Mouse (Mus musculus) limb, embryonic 13.5 days (tissue): ENCODE results near the gene Trim45. TPM values are rescaled to one million over a fixed set of nuclear protein-coding genes. Genes with fewer than 3 reads are reported as not detected.

Experiments used
- ATAC-seq: fragments of 200-750 bp; cut with Nextera tagmentation; 2 replicates; pipeline ENCODE4 v1.8.0; 2017; ENCODE audit warnings: low read depth, moderate number of reproducible peaks, moderate TSS enrichment; ENCODE audit not compliant: low FRiP score
- H3K27ac ChIP-seq: fragments of 300-500 bp; sonication (generic); 2 replicates; pipeline ENCODE4 v1.5.1; 2015; ENCODE audit warnings: inconsistent platforms, mild to moderate bottlenecking, moderate library complexity
- H3K27me3 ChIP-seq: fragments of 300-500 bp; sonication (generic); 2 replicates; pipeline ENCODE4 v1.6.1; 2015; ENCODE audit warnings: mild to moderate bottlenecking, inconsistent platforms
- H3K36me3 ChIP-seq: fragments of 300-500 bp; sonication (generic); 2 replicates; pipeline ENCODE4 v1.6.1; 2015; ENCODE audit warnings: inconsistent platforms, mild to moderate bottlenecking, moderate library complexity
- H3K4me1 ChIP-seq: fragments of 300-500 bp; sonication (generic); 2 replicates; pipeline ENCODE4 v1.6.1; 2015; ENCODE audit warnings: inconsistent platforms
- H3K4me2 ChIP-seq: fragments of 300-500 bp; sonication (generic); replicated peaks from 2 replicates; pipeline ENCODE4 v1.6.1; 2015; ENCODE audit warnings: inconsistent platforms, mild to moderate bottlenecking, moderate library complexity
- H3K4me3 ChIP-seq: fragments of 300-500 bp; sonication (generic); 2 replicates; pipeline ENCODE4 v1.5.1; 2015; ENCODE audit warnings: moderate library complexity, mild to moderate bottlenecking, inconsistent platforms
- H3K9ac ChIP-seq: fragments of 300-500 bp; sonication (generic); 2 replicates; pipeline ENCODE4 v1.6.1; 2015; ENCODE audit warnings: mild to moderate bottlenecking, inconsistent platforms
- H3K9me3 ChIP-seq: fragments of 300-500 bp; sonication (generic); 2 replicates; pipeline ENCODE4 v1.6.1; 2016; ENCODE audit warnings: inconsistent platforms
- WGBS: fragments of 180-500 bp; shearing (Covaris S2); methylation state at CpG from one replicate; pipeline ENCODE4 v1.1.7; 2015; 5-methylcytosine and 5-hydroxymethylcytosine counted together
- polyA plus RNA-seq: library from polyadenylated mRNA; unstranded; fragments of >200 nt; fragmentation: Nextera tagmentation; extraction: Ambion mirVana; gene quantifications from 2 replicates; pipeline ENCODE4 v1.2.1, GENCODE M21; 2015

The Trim45 gene
- polyA plus RNA-seq, 1 experiment from 2014 or later = 7.3 TPM

DNA sequence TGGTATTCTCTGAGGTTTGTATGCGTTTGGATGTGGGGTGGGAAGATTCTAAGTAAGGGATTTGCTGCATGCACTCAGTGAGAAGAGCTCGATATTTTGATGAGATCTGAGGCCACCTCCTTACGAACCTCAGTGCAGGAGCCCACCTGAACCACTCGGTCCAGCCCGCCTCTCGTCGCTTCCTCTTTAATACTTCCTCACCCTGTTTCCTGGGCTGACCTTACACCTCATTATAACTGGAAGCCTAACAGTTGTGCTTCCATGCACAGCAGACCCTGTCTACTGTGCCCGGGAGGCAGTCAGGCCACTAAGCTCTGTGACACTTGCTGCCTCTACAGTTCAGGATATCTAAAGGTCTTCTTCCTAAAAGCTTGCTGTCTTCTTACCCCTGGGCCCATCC, 57.3 kb downstream of the Trim45 start:
- no peak for ATAC-seq
- WGBS = 54% methylated on average over 8 of the region's 8 CpGs

More for the DNA sequence above, 57.3 kb downstream of the Trim45 start:
- no peak overlapping the region for H3K27ac ChIP-seq
- H3K9me3 ChIP-seq = no peaks in the 10 kb centered on the region
- no peak overlapping the region for H3K9ac ChIP-seq
- 0 out of 2 replicates have a peak, but pooled peaks cover 2% of the 10 kb centered on the region for H3K27me3 ChIP-seq
- no peak overlapping the region for H3K4me2 ChIP-seq
- H3K36me3 ChIP-seq = no peaks in the 10 kb centered on the region
- H3K4me1 ChIP-seq = no peaks in the 10 kb centered on the region
- no peak overlapping the region for H3K4me3 ChIP-seq

Other genes with a start within 250 kb of the Trim45 start
- 70.0 and 73.1 TPM in 2 replicates for gene Man1a2, start 236.7 kb upstream of the Trim45 start, polyA plus RNA-seq
- 0.06 and 0.11 TPM in 2 replicates for gene Vtcn1, start 96.7 kb upstream of the Trim45 start, polyA plus RNA-seq
- 16.8 and 17.5 TPM in 2 replicates for gene Ttf2, start 47.5 kb downstream of the Trim45 start, polyA plus RNA-seq
- 0.11 TPM in 1 of 2 replicates, not detected in the other for gene Cd101, start 107.4 kb downstream of the Trim45 start, polyA plus RNA-seq
- 6.6 and 6.7 TPM in 2 replicates for gene Ptgfrn, start 188.1 kb downstream of the Trim45 start, polyA plus RNA-seq